Mouse (Mus musculus) left cerebral cortex, postnatal 14 days (tissue): ENCODE measurements at regions not wholly inside any gene's neighbourhood (a gene's known extent, or its start where the extent isn't known, plus 50 kb on each side); places are given as distances from the start of the nearest gene placed in this dataset.

Source experiments
- DNase-seq, 2 experiments: peaks; one replicate each; pipeline ENCODE4 v3.0.0; 2021 to 2022; ENCODE audit warnings: low spot score in 2 of 2, mixed read lengths in 1 of 2
- intact Hi-C: fragments of 180-260 bp; cut with DNase I; formaldehyde crosslinking; loops from one replicate; pipeline ENCODE4 v1.15.1; 2025

DNA sequence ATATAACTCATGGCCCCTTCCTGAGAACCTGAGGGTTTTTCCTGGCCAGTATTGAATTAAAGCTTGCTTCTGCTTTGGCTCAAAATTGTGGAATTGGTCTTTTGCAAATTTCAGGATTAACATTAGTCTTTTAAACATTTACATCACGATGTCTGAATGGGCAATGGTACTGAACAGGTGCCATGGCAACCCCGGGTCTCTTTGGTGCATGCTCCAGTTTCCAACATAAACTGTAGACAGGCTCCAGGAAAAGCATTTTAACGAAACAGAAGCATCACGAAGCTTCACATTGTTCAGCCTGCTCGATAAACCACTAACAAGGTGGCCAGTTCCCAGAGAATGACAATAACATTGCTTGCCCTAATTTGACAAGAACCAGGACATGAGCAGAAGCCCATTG, 109.8 kb upstream of the Ccn2 start:
- DNase-seq = peak; percentile 18 to 48
- intact Hi-C loops = no loop called here

DNA sequence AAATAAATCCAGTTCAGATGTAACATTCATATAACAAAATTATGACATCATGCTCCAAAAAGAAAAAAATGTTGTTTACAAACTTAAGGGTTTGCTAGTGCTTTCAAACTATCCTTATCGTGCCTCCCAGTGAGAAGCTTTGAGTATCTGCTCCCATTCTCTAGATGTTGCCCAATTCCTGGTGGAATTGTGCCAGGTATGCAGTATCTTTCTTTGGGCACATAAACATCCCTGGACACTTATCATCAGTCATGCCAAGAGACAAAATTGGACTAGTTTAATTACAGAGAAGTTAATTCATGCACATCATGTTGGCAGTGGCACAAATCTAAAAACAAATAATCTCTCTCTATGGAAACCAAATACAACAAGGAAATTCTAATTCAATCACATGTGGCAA, 109.0 kb upstream of the Ccn2 start:
- intact Hi-C loops = no loop called here
- peak in 1 of 2 experiments; percentile 34 for DNase-seq

DNA sequence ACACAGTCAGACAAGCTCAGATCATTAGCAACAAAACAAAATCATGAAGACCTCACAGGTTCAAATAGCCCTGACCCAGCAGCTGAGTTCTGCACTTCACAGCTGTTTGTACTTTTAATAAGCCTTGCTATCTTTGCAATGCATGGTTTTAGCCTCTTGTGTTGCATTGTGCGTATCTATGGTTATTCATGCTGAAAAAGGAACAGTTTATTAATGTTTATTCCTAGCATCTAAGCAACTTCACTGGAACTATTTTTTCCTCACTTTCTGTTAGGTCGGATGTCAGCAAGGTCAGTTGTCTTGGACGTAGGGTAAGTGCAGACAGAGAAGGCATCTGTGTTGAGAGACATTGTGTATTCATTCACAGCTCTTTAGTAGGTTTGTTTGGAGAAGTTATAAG, 107.3 kb upstream of the Ccn2 start:
- intact Hi-C loops = no loop called here
- DNase-seq = no peak

DNA sequence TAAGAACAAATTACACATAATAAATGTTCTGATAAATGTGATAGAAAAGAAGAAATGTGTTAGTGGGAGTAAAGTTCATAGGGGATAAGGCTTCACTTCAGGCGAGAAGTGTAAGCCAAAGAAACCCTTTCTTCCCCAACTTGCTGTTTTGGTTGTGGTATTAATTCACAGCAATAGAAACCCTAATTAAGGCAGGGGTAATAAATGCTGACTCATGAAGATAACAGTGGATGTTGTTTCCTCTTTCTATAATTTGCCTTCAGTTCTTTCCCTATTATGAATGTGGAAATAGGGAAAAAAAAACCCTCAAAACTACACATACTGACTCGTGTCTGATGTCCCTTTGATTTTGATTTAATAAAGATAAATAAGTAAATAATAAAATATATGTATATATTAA, 104.8 kb upstream of the Ccn2 start:
- no peak for DNase-seq
- intact Hi-C loops = no loop called here

DNA sequence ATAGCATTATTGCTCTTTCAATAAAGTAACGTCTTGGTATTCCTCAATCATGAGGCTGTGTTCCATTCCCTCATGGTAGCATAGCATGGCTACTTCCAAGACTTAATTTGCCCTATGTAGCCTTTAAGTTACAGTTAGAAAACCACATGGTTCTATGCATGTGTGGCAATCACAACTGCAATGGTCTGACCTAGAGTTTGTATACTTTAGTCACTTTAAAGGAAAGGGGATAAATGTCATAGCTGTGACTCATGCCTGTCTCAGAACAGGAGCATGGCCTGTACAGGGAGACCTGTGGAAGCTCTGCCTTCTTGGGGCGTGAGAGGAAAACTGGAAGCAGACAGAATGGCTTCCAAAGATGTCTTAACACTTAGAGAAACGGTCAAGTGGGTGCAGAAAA, 103.4 kb upstream of the Ccn2 start:
- intact Hi-C loops = no loop called here

DNA sequence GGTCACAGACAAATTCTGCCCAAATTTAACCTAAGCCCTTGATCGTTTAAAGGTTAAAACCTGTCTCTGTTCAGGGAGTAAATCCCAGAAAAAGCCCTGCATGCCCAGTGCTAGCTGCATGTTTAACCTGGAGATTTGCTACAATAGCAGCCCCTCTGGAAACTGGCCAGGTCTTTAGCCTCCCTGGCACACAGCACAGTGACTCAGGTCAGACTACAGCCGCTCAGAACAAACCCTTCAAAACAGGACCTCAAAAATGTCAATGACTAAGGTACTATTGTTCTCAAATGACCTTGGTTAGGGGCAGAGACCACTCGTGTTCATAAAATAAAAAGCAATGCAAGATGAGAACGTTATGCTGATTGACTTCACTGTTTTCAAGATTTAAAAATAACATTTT, 101.8 kb upstream of the Ccn2 start:
- intact Hi-C loops = no loop called here

More for the DNA sequence above, 103.4 kb upstream of the Ccn2 start:
- no peak for DNase-seq

DNA sequence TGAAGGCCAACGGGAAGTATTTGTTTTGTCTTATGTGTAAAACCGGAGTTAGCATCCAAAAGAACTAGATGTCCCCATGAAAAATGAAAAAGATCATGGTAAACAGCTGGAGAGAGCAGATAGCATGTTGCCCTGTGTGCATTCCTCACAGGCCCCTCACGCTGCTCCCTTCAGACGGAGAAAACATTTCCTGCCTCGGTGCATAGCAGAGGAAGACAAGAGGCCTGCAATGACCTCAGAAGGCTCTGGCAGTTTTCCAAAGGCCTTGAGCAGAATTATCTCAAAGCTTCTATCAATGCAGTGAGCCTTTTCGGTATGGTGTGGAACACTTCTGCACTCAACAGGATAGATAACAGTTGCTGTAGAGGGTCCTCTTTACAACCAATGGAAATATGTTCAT, 101.3 kb upstream of the Ccn2 start:
- DNase-seq = no peak
- intact Hi-C loops = no loop called here

More for the DNA sequence above, 101.8 kb upstream of the Ccn2 start:
- no peak for DNase-seq

DNA sequence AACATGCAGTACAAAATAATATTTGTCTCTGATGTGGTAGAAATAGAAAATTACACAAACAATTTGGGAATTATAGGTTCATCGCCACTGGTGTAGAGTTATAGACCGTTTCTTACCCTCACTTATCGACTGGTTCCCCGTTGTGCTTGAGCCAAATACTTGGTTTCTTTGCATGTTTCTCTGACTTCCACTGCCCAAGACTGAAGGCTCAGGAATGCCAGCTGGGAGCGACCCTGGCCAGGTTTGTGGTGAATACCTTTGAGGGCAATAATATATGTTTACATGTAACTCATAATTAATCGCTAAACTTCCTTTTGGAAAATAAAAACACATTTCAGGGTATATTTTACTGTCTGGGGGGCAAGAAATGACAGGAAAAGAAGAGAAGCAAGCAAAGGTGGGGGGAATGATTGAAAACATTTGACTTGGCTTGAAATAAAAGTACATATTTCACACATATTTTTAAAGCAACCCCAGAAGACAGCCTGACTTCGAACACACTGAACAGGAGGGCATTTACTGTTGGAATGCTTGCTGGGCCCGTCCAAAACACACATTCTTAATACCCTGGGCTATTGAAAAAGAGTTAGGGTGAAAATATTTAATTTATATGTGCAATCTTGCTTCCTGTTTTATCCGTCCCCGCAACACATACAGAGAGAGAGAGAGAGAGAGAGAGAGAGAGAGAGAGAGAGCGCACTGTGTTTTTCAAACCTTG, 75.3 kb upstream of the Ccn2 start:
- no peak for DNase-seq
- intact Hi-C loops = no loop called here

DNA sequence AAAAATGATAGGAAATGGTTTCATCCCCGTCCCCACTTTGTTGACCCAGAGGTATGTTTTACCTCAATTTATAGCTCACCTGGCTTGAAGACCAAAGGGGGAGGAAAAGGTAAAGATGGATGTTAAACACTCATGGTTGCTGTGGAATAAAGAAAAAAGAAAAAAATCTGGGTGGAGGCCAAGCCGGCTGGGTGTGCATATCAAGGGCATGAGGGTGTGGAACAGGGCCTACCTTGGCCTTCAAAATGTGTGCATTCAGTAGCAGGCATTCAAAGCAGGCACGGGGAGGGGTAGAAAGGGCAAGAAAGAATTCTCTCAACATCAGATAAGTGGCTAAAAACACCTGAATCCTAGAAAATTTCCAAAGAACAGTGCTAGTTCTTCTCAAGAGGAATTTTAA, 74.7 kb upstream of the Ccn2 start:
- intact Hi-C loops = no loop called here
- DNase-seq = no peak

DNA sequence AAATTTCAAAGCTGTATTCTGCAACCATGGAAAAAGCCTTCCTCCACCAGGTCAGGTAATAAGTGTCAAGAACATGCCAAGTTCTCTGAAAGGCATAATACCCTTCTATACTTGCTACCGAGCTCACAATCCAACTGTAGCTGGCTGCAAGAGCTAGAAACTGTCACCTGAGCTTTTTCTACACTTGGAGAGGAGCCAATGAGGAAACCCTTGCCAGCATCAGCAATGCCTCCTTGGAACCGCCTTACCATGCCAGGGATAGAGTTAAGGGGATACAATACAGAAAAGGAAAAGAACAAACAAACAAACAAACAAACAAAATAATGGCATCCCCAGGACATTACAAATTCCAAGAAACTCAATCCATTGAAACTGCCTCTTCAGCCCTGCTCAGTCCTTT, 62.5 kb upstream of the Ccn2 start:
- no peak for DNase-seq
- intact Hi-C loops = no loop called here

DNA sequence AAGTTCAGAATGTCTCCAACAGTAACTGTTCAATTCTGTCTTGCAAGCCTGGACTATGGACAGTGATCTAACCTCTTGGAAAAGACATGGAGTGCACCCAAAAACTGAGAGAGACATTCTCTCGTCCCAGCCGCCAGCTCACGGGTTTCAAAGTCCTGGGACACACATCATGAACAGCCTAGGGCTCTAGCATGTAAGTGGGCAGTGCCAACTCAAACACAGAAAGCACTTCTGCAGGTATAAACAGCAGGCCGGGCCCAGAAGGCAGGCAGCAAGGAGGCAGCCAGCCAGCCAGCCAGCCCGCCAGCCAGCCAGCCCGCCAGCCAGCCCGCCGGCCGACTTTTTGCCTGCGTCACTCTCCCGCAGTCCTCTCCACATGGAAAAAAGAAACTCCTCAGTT, 60.3 kb upstream of the Ccn2 start:
- intact Hi-C loops = no loop called here
- no peak for DNase-seq

DNA sequence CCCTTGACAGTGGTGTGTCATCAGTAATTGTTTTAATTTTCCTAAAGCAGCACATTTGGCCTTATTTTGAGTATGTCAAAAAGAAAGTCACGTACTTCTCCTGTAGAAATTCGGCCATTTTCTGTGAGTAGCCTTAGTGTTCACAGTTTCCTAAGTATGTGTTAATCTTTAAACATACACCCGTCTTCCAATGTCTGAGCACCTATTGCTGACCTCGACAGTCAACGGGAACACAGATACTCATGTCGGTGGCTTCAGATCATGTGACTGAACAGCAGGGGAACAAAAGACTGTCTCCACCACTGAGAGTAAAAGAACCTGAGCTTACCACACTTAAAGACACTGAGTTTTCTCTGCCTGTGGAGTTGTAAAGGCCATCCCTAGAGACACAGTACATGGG, 59.8 kb upstream of the Ccn2 start:
- no peak for DNase-seq

DNA sequence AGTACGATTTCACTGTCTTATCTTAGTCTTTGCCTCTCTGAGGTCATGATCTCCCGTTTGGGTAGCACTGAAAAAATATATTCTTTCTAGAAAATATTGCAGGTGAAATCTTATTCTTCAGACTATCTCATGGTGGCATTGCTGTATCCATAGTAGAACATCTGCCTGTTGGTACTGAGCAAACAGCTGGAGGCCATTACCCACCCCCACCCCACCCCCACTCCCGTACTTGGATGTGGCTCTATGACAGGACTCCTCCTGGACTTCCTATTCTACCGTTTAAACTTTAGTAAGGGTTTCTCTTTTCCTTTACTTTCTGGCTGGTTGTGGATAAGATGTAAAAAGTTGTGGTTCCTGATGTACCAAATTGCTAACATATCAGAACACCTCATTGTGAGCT, 53.3 kb upstream of the Ccn2 start:
- intact Hi-C loops = no loop called here

More for the DNA sequence above, 59.8 kb upstream of the Ccn2 start:
- intact Hi-C loops = no loop called here

More for the DNA sequence above, 53.3 kb upstream of the Ccn2 start:
- DNase-seq = no peak
